ENCODE assay signal across 23 mouse cellular contexts in genomic region chr10:71144191-71144590, GRCm38 (mm10). TPM values are rescaled to one million over a fixed set of nuclear protein-coding genes. Genes with fewer than 3 reads are reported as not detected.
A peak's percentile ranks its signal among the peaks of the same experiment; 100 is the strongest.
DNase-seq lines count a peak whose midpoint lies in the region; ATAC-seq and TF ChIP-seq lines count a peak whose summit lies in the region.
"Had no signal": no experiment of that assay in that cellular context is flagged by ENCODE, and none has a peak within 500 bp of the region (broad histone marks: within the 10 kb centered on the region; RNA-seq: fewer than 3 reads in every experiment).

No protein-coding gene starts in this region.

- no peaks in the 10 kb centered on the region for H3K36me3 ChIP-seq in heart, embryonic 11.5 days (ENCODE audit: control insufficient read depth, insufficient read depth, low read length)
- H3K36me3 ChIP-seq: G1E had no signal

- no peaks in the 10 kb centered on the region for H3K9me3 ChIP-seq in heart, embryonic 11.5 days (replicated peaks; ENCODE audit: control insufficient read depth, low read length)

- ATAC-seq in heart, embryonic 11.5 days (replicated peaks; ENCODE audit: insufficient number of reproducible peaks, low FRiP score, low TSS enrichment): no peak
- ATAC-seq: activated CD4-positive, CD25-positive, alpha-beta regulatory T cell, adult 4 months; CD4-positive, CD25-positive, alpha-beta regulatory T cell, adult 4 months; Patski had no signal

- intact Hi-C loops in gastrocnemius, adult 2 months (cut with DNase I): no loop called here

- H3K27me3 ChIP-seq in heart, embryonic 11.5 days (ENCODE audit: control insufficient read depth, insufficient read depth, low read length): no peaks in the 10 kb centered on the region
- H3K27me3 ChIP-seq: CH12.LX, Patski had no signal

- no peak for DNase-seq in gastrocnemius, adult 2 months
- DNase-seq in gastrocnemius, postnatal 4 days (ENCODE audit: low spot score in 2 of 2): no peak
- DNase-seq in heart, adult 11 months: peak; percentile 93
- DNase-seq in lung, postnatal 10 days: peak; percentile 18
- DNase-seq in lung, postnatal 25 days (ENCODE audit: low spot score): no peak
- DNase-seq in testis, postnatal 10 days (ENCODE audit: low spot score): peak; percentile 27
- no peak for DNase-seq in testis, postnatal 14 days (ENCODE audit: low spot score)
- DNase-seq: adrenal gland, adult 2 months; adrenal gland, adult 8-10 months; adrenal gland, postnatal 10 days; adrenal gland, postnatal 14 days; adrenal gland, postnatal 25 days; adrenal gland, postnatal 36 days; B cell, adult 2 months; cerebellum, adult 11 months; cerebellum, adult 11-12 months had no signal

- 0 out of 2 replicates have a peak, but pooled peaks cover 4% of the 10 kb centered on the region for H3K4me1 ChIP-seq in heart, embryonic 11.5 days (ENCODE audit: control insufficient read depth, insufficient read depth, low read length)

- TF ChIP-seq CTCF in gastrocnemius, adult 2 months (IDR thresholded peaks at IDR 0.05): no peak

- H3K27ac ChIP-seq in gastrocnemius, adult 2 months: peak overlapping the region; percentile 25; the same call in 1 of the 2 replicates
- no peak overlapping the region for H3K27ac ChIP-seq in heart, embryonic 11.5 days (ENCODE audit: low read depth, low read length)

- H3K4me2 ChIP-seq in heart, embryonic 11.5 days: no peak overlapping the region

- H3K4me3 ChIP-seq in gastrocnemius, adult 2 months: no peak overlapping the region
- no peak overlapping the region for H3K4me3 ChIP-seq in heart, embryonic 11.5 days (ENCODE audit: low read depth, low read length)

- WGBS in heart, embryonic 11.5 days (ENCODE audit: insufficient replicate concordance): 78% methylated on average over 4 of the region's 4 CpGs

- no peak overlapping the region for H3K9ac ChIP-seq in heart, embryonic 11.5 days (ENCODE audit: low read depth, low read length)

RNA-seq across cellular contexts. Expression of gene Bicc1, which starts 15.3 kb away (rescaled TPM):
- 1 to 10 TPM; 7.9 to 9.7 TPM for total RNA-seq in gastrocnemius, adult 2 months (2021)
- 10 to 100 TPM; 47.5 to 57.5 TPM for total RNA-seq in gastrocnemius, postnatal 4 days (2021)
- polyA plus RNA-seq in heart, embryonic 11.5 days (2014; fragmentation: Nextera tagmentation; extraction: Ambion mirVana): 14.1 and 14.8 TPM in 2 replicates
- total RNA-seq: CH12.LX, MEL had no signal
- polyA plus RNA-seq: G1E had no signal

Comparison
In these comparisons a context has a peak if more than half of its experiments do, and no peak if none do; other contexts are left out.
1. DNase-seq: peak in heart, adult 11 months (single experiment), lung, postnatal 10 days (single experiment) and testis, postnatal 10 days (single experiment); none in gastrocnemius, adult 2 months (single experiment), gastrocnemius, postnatal 4 days (0 of 2), lung, postnatal 25 days (single experiment) and testis, postnatal 14 days (single experiment).
2. RNA of gene Bicc1, which starts 15.3 kb away (total RNA-seq): 47.5 to 57.5 TPM in gastrocnemius, postnatal 4 days; 7.9 to 9.7 TPM in gastrocnemius, adult 2 months; every median in the first group is over 4 times any median in the second.